20 mouse cellular contexts compared by ENCODE assay signal in the genomic region with DNA sequence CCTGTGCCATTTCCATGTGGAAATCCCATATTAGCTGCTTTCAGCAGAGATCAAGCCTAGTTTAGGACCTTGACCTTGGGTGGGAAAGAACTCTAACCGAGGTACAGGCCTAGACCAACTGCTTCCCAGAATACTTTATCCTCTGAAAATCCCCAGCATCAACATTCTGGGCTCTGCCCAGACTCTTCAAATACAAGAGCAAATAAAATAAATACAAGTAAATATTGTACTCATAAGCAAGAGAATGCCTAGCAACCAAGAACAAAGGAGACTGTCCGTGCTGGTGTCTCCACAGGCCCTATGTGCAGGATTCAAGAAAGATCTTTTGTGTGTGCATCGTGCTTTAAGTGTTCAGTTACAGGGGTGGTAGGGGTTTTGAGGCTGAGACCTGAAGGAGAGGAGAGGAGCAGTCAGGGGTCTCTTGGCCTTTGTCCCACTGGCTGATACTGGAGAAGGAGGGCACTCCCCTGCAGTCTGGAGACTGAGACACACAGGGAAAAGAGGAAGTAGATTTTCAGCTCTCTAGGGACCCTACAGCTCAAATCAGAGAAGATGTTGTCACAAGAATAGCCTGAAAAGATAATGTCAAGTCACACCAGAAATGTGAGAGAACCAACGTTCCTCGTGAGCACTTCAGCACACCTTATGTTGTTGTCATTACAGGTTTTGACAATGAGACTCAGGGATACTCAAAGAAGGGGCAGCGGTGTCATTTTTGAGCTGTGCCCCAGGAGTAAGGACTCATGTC.
DNase-seq lines count a peak whose midpoint lies in the region; ATAC-seq lines count a peak whose summit lies in the region.
"Had no signal": no experiment of that assay in that cellular context is flagged by ENCODE, and none has a peak within 500 bp of the region (broad histone marks: within the 10 kb centered on the region; RNA-seq: fewer than 3 reads in every experiment).

No protein-coding gene starts in this region.

- H3K9me3 ChIP-seq in heart, embryonic 10.5 days, result no peaks in the 10 kb centered on the region
- H3K9me3 ChIP-seq in stomach, embryonic 14.5 days (ENCODE audit: control insufficient read depth, low read depth, low read length), result no peaks in the 10 kb centered on the region
- H3K9me3 ChIP-seq: embryonic facial prominence, embryonic 12.5 days; forebrain, embryonic 15.5 days; hindbrain, embryonic 15.5 days; limb, embryonic 15.5 days; liver, embryonic 15.5 days; neural tube, embryonic 15.5 days had no signal

- DNase-seq in heart, embryonic 10.5 days (ENCODE audit: low spot score), result peak; percentile 43
- no peak for DNase-seq in heart, postnatal 4 days
- DNase-seq in B cell, adult 2 months, result peak; percentile 31 to 36
- DNase-seq in cerebellum, adult 11 months, result no peak
- no peak for DNase-seq in adipocyte (ENCODE audit: low spot score)
- DNase-seq: cerebellum, adult 9-10 months; gastrocnemius, postnatal 25 days; layer of hippocampus, postnatal 36 days; right cerebral cortex, postnatal 25 days had no signal

- no peak overlapping the region for H3K4me2 ChIP-seq in stomach, embryonic 14.5 days (replicated peaks; ENCODE audit: low read depth, low read length)
- H3K4me2 ChIP-seq: embryonic facial prominence, embryonic 12.5 days; forebrain, embryonic 15.5 days; hindbrain, embryonic 15.5 days; limb, embryonic 15.5 days; liver, embryonic 15.5 days; neural tube, embryonic 15.5 days had no signal

- peaks cover 18% of the 10 kb centered on the region for H3K4me1 ChIP-seq in heart, embryonic 10.5 days
- peaks cover 24% of the 10 kb centered on the region for H3K4me1 ChIP-seq in stomach, embryonic 14.5 days (ENCODE audit: control insufficient read depth, insufficient read depth, low read length)
- H3K4me1 ChIP-seq: forebrain, embryonic 15.5 days; liver, embryonic 15.5 days; megakaryocyte, embryonic 14.5 days had no signal

- H3K9ac ChIP-seq in stomach, embryonic 14.5 days (replicated peaks; ENCODE audit: low read depth, low read length), result no peak overlapping the region
- H3K9ac ChIP-seq: embryonic facial prominence, embryonic 12.5 days; forebrain, embryonic 15.5 days; hindbrain, embryonic 15.5 days; limb, embryonic 15.5 days; liver, embryonic 15.5 days; neural tube, embryonic 15.5 days had no signal

- H3K36me3 ChIP-seq in heart, embryonic 10.5 days, result no peaks in the 10 kb centered on the region
- H3K36me3 ChIP-seq in stomach, embryonic 14.5 days (ENCODE audit: control insufficient read depth, insufficient read depth, low read length), result no peaks in the 10 kb centered on the region
- H3K36me3 ChIP-seq: embryonic facial prominence, embryonic 12.5 days; forebrain, embryonic 15.5 days; hindbrain, embryonic 15.5 days; limb, embryonic 15.5 days; liver, embryonic 15.5 days; neural tube, embryonic 15.5 days had no signal

- H3K27me3 ChIP-seq in heart, embryonic 10.5 days (ENCODE audit: insufficient read depth, poor library complexity, severe bottlenecking), result peaks cover under 1% of the 10 kb centered on the region; the same call in 1 of the 2 replicates
- H3K27me3 ChIP-seq in stomach, embryonic 14.5 days (ENCODE audit: control insufficient read depth, insufficient read depth, low read length), result no peaks in the 10 kb centered on the region
- H3K27me3 ChIP-seq: embryonic facial prominence, embryonic 12.5 days; forebrain, embryonic 15.5 days; limb, embryonic 15.5 days; liver, embryonic 15.5 days; megakaryocyte, embryonic 14.5 days; neural tube, embryonic 15.5 days had no signal

- H3K4me3 ChIP-seq in heart, embryonic 10.5 days, result no peak overlapping the region
- no peak overlapping the region for H3K4me3 ChIP-seq in stomach, embryonic 14.5 days (ENCODE audit: low read depth, low read length)
- H3K4me3 ChIP-seq: embryonic facial prominence, embryonic 12.5 days; forebrain, embryonic 15.5 days; hindbrain, embryonic 15.5 days; limb, embryonic 15.5 days; liver, embryonic 15.5 days; megakaryocyte, embryonic 14.5 days; neural tube, embryonic 15.5 days had no signal

- WGBS in heart, embryonic 10.5 days, result 71% methylated on average over 6 of the region's 6 CpGs
- 71% methylated on average over 6 of the region's 6 CpGs for WGBS in stomach, embryonic 14.5 days

- ATAC-seq in hematopoietic stem cell, adult 5-6 weeks (replicated peaks in 1 of 2; ENCODE audit: insufficient read depth in 1 of 2, low FRiP score in 2 of 2, low TSS enrichment in 1 of 2, low read depth in 1 of 2, poor library complexity in 2 of 2, severe bottlenecking in 2 of 2), result peak; percentile 60 to 76
- ATAC-seq in stomach, embryonic 14.5 days (ENCODE audit: insufficient number of reproducible peaks, insufficient read depth, low FRiP score, low read depth), result no peak
- ATAC-seq: forebrain, embryonic 15.5 days; intestine, postnatal 0 days; midbrain, embryonic 16.5 days had no signal

- H3K27ac ChIP-seq in heart, embryonic 10.5 days, result no peak overlapping the region
- 0 out of 2 replicates have a peak overlapping the region, but pooled peaks have one; percentile 41 for H3K27ac ChIP-seq in stomach, embryonic 14.5 days (ENCODE audit: low read length)
- H3K27ac ChIP-seq: embryonic facial prominence, embryonic 12.5 days; forebrain, embryonic 15.5 days; hindbrain, embryonic 15.5 days; limb, embryonic 15.5 days; liver, embryonic 15.5 days; neural tube, embryonic 15.5 days had no signal

Comparison
In these comparisons a context has a peak if more than half of its experiments do, and no peak if none do; other contexts are left out.
1. DNase-seq: peak in heart, embryonic 10.5 days (single experiment) and B cell, adult 2 months (2 of 2); none in heart, postnatal 4 days (single experiment), cerebellum, adult 11 months (single experiment) and adipocyte (single experiment).